Mouse (Mus musculus): ENCODE measurements around the gene Derl3.
A peak's percentile ranks its signal among the peaks of the same experiment; 100 is the strongest.
"Not testable (repeated sequence)": the region's sequence is repeated elsewhere in the genome, so short reads cannot be mapped to it uniquely, and the experiment has no call there.

The Derl3 gene

DNA sequence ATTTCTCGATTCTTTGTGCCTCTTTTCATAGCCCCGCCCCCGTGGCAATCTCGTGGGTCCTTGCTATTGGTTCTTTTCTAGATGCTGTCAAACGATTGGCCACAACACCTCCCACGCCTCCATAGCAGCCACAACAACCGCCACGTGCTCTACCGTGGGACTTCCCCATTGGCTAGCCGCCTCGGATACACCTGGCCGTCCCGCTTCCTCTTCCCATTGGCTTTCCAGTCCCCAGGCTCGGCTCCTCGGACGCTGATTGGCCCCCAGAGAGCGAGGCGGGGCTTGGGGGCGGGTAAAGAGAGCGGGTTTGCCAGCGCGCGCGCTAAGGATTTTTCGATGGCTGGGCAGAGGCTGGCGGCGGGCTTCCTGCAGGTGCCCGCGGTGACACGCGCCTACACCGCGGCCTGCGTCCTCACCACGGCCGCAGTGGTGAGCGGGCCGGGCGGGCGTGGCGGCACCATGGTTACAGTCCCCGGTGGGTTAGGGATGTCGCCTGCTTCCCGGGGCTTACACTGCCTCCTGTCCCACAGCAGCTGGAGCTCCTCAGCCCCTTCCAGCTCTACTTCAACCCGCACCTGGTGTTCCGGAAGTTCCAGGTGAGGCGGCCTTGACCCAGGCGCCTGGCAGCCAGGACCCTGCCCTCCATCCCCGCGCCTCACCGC, at the start of gene Derl3:
TSS of gene Derl3 (plus strand) at position 325 of the 662 bp plus-strand sequence.
- DNase-seq (ENCODE audit: low read depth), result peak; percentile 99

DNA sequence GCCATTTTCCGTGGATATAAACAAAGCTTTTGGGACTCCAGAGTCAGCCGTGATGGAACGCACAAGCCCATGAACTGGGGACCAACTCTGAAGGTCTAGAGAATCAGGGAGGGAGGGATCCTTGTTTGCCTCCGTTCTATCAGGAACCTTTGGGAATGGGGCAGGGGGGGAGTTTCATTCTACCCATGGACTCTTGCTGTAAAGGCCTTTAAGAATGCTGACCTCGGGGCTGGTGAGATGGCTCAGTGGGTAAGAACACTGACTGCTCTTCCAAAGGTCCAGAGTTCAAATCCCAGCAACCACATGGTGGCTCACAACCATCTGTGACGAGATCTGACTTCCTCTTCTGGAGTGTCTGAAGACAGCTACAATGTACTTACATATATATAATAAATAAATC, 49.3 kb upstream of the Derl3 start:
- DNase-seq (ENCODE audit: low read depth), result not testable (repeated sequence)

DNA sequence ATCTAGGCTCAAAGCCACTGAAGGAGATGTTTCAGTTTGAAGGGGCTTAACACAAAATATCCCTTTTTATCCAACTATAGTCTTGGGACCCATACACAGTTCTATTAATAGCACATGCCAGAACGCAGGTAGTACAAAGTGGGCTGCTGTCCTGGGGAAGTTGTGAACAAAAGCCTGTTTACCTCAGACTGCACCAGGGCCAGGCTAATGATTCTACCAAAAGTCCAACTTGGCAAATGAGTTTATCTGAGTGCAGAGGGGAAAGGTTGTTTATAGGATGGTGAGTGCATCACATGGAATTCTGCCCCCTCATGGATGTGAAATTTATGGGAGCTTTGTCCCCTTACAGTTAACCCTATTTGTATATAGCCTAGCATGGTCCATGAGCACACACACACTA, 48.4 kb upstream of the Derl3 start:
- DNase-seq (ENCODE audit: low read depth), result no peak

DNA sequence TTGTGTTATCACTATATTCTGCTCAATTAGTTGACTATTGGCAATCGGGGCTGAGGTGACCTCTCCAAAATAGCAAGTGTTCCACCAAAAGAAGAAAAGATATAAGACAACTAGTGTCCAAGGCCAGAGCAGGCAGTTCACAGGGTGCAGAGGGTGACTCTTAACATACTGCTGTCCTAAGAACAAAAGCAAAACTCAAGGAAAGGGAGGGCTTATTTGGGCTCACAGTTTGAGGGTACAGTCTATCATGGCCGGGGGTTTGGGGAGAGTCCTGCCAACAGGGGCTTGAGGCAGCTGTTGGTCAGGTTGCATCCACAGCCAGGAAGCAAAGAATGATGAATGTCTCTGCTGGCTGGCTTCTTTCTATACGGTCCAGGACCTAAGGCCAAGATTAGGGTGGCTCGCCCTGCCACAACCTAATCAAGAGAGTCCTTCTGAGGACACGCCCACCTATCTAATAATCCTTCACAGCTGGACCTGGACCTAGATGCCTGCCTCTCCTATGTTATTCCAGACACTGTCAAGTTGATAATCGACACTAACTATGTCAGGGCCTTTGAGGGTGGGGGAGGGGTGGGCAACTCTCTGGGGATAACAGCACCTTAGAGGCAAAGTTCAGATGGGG, 47.8 kb upstream of the Derl3 start:
- DNase-seq (ENCODE audit: low read depth), result no peak

DNA sequence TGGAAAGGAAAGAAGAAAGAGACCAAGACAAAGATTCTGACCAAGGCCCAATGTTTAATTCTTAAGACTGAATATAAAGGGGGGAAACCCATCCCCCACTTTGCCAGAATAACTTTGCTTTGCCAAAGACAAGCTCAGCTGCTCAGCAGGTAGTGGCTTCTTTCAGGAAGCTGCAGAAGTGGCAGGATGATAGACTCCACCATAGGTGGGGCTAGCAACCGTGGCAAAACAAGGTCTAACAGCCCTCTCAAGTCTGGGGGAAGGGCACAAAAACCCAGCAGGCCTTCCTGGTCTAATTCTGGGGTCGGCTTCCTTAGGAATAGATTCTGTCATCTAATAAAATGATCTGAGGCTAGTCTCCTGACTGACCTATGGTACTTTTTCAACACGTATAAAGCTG, 44.8 kb upstream of the Derl3 start:
- no peak for DNase-seq (ENCODE audit: low read depth)

DNA sequence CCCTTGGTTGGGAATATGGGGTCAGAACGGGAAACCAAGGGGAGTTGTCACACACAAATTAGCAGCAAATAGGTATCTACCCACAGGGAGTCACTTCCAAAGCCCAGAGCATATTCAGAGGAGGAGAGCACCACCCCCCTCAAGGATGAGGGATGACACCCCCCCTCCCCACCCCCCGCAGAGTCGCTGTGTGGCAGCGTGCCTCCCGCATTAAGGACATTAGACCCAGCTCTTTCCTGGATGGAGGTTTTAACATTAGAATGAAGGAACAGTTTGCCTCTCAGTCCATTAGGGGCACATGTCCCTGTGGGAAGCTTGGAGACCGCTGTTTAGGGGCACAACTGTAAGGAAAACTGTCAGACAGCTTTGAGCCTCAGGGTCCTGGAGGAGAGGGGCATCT, 42.1 kb upstream of the Derl3 start:
- DNase-seq (ENCODE audit: low read depth), result no peak

DNA sequence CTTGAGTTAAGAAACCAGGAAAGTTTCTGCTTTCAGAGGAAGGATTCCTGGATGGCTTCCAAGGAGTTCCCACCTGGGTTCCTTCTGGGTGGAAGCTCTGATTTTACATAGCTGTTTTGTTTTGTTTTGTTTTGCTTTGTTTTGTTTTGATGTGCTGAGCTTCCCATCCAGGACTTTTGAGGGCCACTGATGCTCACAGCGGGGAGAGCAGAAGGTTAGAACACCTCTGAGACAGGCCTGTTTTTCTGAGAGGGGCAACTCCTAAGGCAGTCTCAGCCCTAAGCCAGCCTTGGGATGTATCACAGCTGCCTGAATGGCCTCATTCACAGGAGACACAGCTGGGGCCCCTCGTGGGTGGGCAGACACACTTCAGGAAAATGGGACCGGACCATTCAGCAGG, 41.5 kb upstream of the Derl3 start:
- DNase-seq (ENCODE audit: low read depth), result no peak

DNA sequence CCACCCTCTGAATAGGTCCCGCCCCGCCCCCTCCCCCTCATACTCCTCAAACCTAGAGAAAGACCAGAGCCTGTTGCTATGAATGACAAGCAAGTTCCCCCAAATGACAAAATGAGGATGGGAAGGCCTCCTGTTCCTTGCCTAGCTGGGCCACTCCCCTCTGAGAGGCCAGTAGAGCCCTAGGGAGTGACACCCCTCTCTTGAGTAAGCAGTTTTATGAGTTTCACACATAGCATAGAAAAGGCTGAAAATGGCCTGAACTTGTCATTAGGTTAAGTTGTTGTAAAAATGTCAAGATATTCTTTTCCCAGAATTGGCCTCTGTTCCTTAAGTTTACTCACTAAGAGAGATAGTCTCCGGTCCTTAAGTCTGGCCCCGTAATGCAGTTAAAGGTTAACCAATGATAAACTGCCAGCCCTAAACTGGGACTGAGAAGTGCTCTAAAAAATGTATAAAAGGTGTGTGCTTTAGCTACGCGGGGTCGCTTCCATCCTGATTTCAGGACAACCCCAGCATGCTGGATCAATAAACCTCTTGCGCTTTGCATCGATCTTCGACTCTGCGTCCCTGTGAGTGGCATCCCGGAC, 40.6 kb upstream of the Derl3 start:
- DNase-seq (ENCODE audit: low read depth), result no peak

DNA sequence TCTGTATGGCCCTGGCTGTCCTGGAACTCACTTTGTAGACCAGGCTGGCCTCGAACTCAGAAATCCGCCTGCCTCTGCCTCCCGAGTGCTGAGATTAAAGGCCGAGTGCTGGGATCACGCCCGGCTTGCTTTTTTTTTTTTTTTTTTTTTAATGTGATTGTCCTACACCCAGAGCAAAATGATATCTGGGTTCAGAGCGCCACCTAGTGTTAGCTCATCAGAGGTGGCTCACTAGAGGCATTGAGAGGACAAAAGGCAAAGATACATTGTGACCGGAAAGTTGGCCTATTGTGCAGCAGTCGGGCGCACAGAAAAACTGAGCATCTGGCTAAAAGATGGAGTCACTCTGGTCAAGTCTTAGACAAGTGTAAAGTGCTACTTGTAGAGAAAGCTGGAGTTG, 39.8 kb upstream of the Derl3 start:
- peak; percentile 95 for DNase-seq (ENCODE audit: low read depth)

DNA sequence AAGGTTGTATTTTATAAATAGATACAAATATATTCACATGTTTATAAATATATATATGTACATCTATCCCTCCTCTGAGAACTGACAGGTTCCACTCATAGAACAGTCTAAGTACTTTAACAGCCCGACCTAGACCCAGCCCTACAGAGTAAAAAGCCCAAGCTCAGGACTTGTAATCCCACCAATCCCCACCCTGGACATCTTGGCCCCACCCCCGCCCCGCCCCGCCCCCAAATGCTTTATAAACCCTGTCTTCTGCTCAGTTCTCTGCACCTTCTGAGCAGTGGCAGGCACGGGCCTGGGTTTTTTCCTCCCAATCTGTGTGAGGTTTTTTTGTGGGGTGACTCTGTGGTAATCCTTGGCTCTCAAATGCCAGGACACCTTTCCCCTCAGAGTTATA, 39.1 kb upstream of the Derl3 start:
- no peak for DNase-seq (ENCODE audit: low read depth)

DNA sequence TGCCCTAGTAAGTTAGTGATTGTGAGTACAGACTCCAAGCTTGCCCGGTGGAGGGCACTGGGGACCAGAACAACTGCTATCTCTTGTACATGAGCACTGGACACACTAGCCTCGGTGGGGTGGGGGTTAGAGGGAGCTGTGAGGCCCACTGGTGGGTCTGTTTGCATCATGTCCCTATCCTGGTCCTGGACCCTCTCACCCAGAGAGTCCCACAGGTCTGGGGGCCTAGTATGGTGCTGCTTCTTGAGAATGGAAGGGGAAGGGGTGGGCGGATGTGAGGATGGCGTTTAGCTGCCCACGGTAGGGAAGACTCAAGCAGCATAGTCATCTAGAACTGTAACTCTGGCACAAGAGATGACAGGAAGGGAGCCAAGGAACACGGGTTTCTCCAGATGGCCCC, 38.4 kb upstream of the Derl3 start:
- DNase-seq (ENCODE audit: low read depth), result no peak

DNA sequence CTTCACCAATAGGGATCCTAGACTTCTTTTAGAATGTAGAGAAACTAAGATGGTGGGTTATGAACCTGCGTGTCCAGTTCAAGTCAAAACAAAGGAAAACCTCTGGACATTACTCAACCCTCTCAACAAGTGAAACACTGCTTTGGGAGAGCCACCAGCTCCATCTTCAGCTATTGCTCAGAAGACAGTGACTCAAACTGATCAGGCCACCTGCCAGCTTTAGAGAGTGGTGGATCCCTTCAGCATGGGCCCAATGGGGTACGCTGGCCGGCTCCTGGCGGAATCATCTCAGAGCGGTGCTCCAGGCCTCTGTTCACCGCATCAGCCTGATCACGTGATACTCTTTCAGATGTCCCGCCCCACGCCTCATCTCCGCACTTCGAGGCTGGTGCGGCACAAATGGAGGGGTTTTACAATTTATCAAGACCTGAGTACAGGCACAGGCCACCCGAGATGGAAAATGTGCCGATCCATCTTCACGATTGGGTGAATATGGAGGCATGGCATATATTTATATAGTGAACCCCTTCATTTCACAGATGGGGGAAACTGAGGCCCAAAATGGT, 37.7 kb upstream of the Derl3 start:
- no peak for DNase-seq (ENCODE audit: low read depth)

DNA sequence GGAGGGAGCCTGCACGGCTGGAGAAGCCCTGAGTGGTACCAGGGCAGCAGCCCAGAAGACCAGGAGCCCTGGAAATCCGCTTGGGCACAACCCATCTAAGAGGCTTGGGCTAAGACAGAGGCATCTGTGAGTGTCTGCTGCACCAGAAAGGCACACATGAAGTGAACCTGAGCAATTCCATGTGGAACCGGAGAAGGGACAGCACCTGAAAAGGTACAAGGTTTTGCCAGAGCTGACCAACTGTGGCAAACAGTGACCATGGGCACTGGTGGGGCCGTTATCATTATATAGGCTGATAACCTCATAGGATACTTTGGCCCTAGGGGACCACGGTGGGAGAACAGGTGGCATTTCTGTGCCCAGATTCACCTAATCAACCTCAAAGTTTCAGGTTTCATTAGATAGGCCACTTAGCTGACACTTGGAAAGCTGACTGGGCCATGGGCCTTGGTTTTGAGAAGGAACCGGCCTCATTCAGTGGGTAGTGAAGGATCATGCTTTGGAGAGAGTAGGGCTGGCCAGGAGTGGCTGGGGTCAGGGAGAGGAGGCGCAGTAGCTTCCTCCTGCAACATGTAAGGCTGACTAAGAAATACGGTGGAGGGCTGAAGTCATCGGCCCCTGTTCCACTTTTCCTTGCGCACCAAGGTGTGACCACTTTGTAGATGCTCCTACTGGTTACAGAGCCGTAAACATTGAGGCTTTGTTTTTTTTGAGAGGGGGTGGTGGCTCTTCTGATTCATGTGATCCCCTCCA, 36.9 kb upstream of the Derl3 start:
- DNase-seq (ENCODE audit: low read depth), result no peak

DNA sequence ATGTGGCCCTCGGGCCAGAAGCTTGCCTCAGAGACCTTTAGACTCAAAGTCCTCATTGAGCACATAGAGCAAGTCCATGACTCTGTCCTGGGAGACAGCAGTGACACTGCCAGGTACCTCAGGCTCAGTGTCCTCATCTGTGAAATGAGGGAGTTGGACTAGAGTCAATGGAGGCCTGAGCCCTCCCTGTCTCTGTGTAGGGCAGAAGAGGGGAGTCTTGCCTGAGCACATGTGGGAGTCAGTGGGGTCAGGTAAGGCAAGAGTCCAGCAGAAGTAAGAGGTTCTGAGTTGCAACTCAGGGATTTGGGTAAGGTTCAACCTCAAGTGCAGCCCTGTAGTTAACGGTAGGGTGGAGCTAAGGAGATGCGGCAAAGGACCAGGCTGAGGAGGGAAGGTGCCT, 36.2 kb upstream of the Derl3 start:
- no peak for DNase-seq (ENCODE audit: low read depth)

DNA sequence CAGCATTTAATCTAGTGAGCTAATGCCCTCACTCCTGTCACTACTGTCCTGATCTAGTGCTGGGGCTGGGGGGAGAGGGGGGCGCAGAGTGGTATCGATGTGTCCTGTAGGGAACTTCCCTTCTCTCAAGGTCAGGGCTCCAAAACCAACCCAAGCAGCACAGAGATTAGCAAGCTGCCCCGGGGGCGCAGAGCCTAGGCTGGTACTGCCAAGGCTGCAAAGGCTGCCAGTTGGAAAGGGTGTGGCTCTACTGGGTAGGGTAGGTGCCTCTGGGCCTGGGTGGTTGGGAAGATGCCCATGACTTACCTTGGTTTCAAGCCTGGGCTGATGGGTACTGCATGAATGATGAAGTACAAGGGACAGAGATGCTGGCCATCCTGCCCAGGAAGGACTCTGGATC, 35.6 kb upstream of the Derl3 start:
- DNase-seq (ENCODE audit: low read depth), result no peak

DNA sequence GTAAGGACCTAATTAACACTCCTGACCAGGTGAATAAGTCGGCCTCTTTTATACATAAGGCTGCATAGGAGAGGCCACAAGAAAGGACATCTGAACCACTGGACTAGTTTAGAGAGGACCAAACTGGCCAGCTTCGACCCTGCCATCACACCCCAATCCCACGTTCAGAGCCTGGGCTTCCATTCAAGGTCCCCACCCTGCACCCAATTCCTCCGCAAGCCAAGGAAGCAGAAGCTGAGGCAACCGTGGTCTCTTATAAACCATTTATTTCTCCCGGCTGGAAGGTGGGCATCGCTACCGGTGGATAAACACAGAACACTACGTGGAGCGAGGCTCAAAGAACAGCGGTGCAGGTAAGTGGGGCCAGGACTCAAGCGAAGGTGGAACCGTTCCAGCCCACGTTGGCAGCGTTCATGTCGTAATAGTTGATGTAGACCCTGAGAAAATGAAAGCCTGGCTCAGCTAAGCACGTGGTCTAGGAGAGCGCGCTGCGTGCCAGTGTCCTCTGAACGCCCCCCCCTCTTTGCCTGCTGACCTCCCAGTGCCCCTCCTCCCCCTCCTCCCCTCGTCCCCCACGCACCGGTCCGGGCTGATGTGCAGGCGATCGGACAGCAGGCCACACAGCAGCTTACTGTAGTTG, 34.0 kb upstream of the Derl3 start:
- peak; percentile 72 for DNase-seq (ENCODE audit: low read depth)

DNA sequence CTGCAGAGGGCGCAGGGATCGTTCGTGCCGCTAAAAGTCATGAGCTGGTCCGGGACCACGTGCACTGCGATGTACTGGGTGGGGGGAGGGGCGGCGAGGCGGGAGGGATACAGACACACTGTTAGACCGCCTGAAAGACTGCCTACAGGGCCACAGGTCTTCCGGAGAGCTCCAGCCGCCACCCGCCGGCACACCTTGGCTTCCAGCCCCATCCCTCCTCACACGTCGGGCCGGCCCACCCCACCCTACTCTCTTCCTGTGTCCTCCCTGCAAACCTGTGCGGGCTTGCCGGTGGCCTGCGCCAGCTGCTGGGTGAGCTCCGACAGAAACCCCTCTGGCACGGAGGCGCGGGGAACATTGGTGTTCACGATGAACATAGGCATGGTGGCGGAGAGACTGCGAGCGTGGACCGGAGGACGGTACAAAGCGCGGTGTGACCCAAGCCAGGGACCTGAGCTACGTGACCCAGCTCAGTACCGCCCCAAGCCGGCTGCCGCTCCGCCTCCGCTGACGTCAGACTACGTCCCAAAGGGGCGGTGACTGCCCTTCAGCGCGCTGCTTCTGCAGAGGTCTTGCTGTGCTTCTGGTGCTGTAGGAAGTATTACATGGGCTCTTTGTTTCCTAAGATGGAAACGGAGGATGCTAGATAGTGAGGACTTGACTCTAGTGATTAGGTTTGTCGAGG, 33.3 kb upstream of the Derl3 start, which contains the start of gene Mif:
TSS of gene Mif (minus strand) at position 455 of the 685 bp plus-strand sequence.
- DNase-seq (ENCODE audit: low read depth), result peak; percentile 96

DNA sequence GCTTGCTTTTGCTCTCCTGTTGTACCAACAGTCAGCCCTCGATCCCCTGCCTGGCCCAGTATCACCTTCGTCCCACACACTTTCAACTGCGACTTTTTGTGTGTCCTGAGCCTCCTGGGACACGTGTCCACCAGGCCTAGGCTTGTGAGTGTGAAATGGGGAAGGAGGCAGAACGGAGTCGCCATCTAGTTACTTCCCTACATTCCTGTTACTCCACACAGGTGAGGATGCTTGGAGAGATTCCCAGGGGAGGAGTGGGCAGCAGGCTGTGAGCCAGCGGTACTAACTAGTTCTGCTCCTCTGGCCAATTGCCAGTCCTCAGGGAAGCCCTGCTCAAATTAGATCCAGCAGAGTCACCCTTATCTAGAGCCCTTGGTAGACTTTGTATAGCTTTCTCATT, 32.5 kb upstream of the Derl3 start:
- DNase-seq (ENCODE audit: low read depth), result no peak

DNA sequence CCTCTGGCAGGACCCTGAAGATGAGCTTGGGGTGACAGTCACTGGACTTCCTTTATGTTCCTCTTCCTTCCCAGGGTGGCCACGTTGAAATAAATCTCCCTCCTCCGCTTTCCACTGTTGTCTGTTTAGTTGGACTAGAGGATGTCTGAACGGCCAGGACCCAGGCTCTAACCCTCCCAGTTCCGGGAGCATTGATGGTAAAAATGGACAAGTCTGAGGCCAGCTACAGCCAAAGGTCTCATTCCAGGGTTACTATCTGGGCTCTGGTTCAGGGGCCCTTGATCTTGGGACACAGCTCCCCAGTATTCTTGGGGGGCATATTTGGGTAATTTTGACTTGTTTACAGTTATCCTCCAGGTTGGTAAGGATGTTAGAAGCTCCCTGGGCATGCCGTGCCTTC, 31.6 kb upstream of the Derl3 start:
- no peak for DNase-seq (ENCODE audit: low read depth)

DNA sequence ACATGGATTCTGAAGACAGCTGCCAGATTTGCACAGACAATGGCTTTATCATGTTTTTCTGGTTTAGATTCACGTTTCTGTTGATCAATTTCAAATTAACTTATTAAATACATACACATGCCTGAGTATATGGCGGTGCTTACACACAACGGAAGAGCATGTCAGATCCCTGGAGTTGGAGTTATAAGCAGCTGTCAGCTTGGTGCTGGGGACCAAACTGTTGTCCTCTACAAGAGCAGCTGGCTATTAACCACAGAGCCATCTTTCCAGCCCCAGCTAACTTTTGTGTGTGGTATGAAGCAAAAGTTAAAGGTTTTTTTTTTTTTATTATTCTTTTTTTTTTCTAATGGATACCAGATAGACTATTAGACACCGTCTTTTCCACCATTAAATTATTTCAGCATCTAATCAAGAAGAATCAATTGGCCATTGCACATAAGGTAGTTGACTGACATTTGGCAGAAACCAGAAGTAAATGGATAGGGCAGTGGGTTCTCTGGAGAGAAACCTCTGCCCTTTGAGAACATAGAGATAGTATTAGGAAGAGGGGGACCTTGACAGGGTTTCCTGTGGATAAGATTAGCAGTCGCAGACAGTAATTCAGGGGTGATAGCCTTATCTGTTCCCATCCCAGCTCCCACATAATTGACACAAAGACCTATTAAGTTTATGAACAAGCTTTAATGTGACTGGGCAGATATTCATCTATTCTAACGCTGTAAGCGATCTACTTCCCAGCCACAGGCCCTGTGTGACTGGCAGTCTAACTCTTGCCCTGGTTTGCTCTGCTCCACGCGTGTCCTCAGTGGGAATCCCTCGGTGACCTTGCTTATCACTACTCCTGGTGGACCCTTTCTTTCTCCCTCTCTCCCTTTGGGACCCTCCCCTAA, 20.9 kb upstream of the Derl3 start:
- DNase-seq (ENCODE audit: low read depth), result no peak
